Mouse (Mus musculus) kidney, embryonic 16.5 days (tissue): Measurements from ENCODE around the gene Rtkn. TPM values are rescaled to one million over a fixed set of nuclear protein-coding genes. Genes with fewer than 3 reads are reported as not detected.

Source experiments
- ATAC-seq: fragments of 200-750 bp; cut with Nextera tagmentation; 2 replicates; pipeline ENCODE4 v1.8.0; 2017; ENCODE audit warnings: moderate TSS enrichment; ENCODE audit not compliant: low FRiP score, low TSS enrichment
- H3K27ac ChIP-seq: fragments of 300-500 bp; sonication (generic); 2 replicates; pipeline ENCODE4 v1.5.1; 2014; ENCODE audit warnings: low read length
- H3K27me3 ChIP-seq: fragments of 300-500 bp; sonication (generic); 2 replicates; pipeline ENCODE4 v1.6.1; 2014; ENCODE audit warnings: low read length, control low read depth, mixed read lengths; ENCODE audit not compliant: insufficient read depth
- H3K36me3 ChIP-seq: fragments of 300-500 bp; sonication (generic); 2 replicates; pipeline ENCODE4 v1.6.1; 2014; ENCODE audit warnings: low read length, control low read depth, mixed read lengths; ENCODE audit not compliant: insufficient read depth
- H3K4me1 ChIP-seq: fragments of 300-500 bp; sonication (generic); 2 replicates; pipeline ENCODE4 v1.6.1; 2014; ENCODE audit warnings: low read length, control low read depth, mixed read lengths; ENCODE audit not compliant: insufficient read depth
- H3K4me2 ChIP-seq: fragments of 300-500 bp; sonication (generic); replicated peaks from 2 replicates; pipeline ENCODE4 v1.6.1; 2014; ENCODE audit warnings: low read depth, low read length
- H3K4me3 ChIP-seq: fragments of 300-500 bp; sonication (generic); 2 replicates; pipeline ENCODE4 v1.5.1; 2014; ENCODE audit warnings: mild to moderate bottlenecking, low read length
- H3K9ac ChIP-seq: fragments of 300-500 bp; sonication (generic); replicated peaks from 2 replicates; pipeline ENCODE4 v1.6.1; 2014; ENCODE audit warnings: low read length
- H3K9me3 ChIP-seq: fragments of 300-500 bp; sonication (generic); 2 replicates; pipeline ENCODE4 v1.6.1; 2016; ENCODE audit warnings: low read length, control low read depth
- WGBS: fragments of 180-500 bp; shearing (Covaris S2); extraction: QIAGEN DNeasy Blood & Tissue Kit; methylation state at CpG from one replicate; pipeline ENCODE4 v1.1.7; 2014; 5-methylcytosine and 5-hydroxymethylcytosine counted together
- polyA plus RNA-seq: library from polyadenylated mRNA; unstranded; fragments of >200 nt; fragmentation: Nextera tagmentation; extraction: Ambion mirVana; gene quantifications from 2 replicates; pipeline ENCODE4 v1.2.1, GENCODE M21; 2015

The Rtkn gene
- polyA plus RNA-seq, 1 experiment from 2014 or later: 43.9 TPM

DNA sequence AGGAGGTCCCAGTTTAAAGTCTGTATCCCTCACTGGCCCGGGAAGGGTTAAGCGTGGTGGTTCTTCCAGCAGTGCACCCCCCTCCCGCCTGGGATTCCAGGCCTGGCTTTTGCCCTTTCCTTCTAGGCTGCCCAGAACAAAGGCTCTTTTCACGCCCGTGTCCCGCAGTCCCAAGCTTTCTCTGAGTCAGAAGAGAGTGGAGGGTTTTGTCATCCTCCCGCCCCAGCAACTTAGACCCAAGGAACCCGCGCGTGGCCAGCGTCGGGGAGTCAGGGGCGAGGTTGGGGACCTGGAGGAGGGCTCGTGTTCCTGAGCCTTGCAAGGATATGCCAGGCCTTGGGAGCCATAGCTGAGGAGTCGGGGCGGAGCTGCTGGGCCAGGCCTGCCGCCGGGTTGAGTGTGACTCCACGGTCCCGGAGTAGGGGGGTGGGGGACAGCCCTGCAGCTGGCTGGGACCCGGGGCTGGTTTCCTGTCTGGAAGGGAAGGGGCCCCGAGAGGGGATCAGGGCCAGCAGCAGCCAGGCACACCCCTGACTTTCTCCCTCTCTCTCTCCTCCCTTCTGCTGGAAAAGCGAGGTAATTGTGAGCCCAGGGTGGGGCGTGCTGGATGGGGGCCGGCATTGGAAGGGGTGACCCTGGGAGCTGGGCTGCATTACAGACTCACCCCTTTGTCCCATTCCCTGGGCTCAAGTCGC, 1.8 kb downstream of the Rtkn start:
- Histone ChIP-seq H3K36me3 (no peaks in the 10 kb centered on the region), H3K4me2 (peak overlapping the region; percentile 69), H3K4me1 (peaks cover 43% of the 10 kb centered on the region), H3K27me3 (no peaks in the 10 kb centered on the region), H3K27ac (peak overlapping the region; percentile 100), H3K4me3 (peak overlapping the region; percentile 62), H3K9me3 (no peaks in the 10 kb centered on the region), H3K9ac (peak overlapping the region; percentile 97)
- ATAC-seq: peak; percentile 79
- WGBS: under 1% methylated on average over 26 of the region's 26 CpGs

DNA sequence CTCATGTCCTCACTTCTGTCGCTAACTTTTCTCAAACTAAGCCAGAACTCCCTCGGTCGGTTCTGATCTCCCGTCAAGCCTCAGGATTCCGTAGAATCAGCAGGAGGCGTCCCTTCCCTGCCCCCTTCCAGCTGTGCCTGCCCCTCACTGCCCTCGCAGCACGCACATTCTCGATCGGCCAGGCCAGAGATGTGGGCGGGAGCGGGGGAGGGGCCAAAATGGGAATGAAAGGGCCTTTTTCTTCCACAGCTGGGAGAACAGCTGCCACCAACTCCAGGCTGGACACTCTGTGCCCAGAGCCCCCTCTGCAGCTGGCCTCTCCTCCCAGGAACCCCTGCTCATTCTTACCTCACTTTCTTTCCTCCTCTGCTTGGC, 2.3 kb downstream of the Rtkn start:
- 0% methylated on average over 12 of the region's 12 CpGs for WGBS
- H3K9me3 ChIP-seq: no peaks in the 10 kb centered on the region
- peak overlapping the region; percentile 100 for H3K27ac ChIP-seq
- H3K9ac ChIP-seq: peak overlapping the region; percentile 97
- no peaks in the 10 kb centered on the region for H3K27me3 ChIP-seq
- peak; percentile 78 for ATAC-seq
- H3K4me2 ChIP-seq: peak overlapping the region; percentile 69
- peaks cover 48% of the 10 kb centered on the region for H3K4me1 ChIP-seq
- no peaks in the 10 kb centered on the region for H3K36me3 ChIP-seq
- H3K4me3 ChIP-seq: peak overlapping the region; percentile 62

DNA sequence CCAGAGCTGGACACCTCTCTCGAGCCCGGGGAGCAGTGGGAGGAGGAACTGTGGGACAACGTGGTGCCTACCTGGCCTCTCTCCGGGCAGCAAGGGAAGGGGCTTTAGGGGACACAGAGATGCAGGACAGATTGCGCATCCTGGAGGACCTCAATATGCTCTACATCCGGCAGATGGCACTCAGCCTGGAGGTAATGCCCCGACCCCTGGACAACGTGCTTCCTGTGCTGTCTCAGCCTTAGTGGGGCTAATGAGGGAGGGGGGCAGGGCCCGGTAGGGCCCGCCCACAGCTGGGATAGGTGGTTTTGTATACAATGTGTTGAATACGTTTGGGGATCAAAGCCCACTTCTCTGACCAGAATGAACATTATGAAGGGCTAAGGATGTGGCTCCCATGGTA, 2.8 kb downstream of the Rtkn start:
- ATAC-seq: peak; percentile 23
- 0% methylated on average over 11 of the region's 11 CpGs for WGBS
- Histone ChIP-seq H3K4me2 (peak overlapping the region; percentile 69), H3K27ac (peak overlapping the region; percentile 100), H3K36me3 (no peaks in the 10 kb centered on the region), H3K27me3 (no peaks in the 10 kb centered on the region), H3K4me1 (peaks cover 48% of the 10 kb centered on the region), H3K9ac (peak overlapping the region; percentile 97), H3K9me3 (no peaks in the 10 kb centered on the region), H3K4me3 (peak overlapping the region; percentile 62)

DNA sequence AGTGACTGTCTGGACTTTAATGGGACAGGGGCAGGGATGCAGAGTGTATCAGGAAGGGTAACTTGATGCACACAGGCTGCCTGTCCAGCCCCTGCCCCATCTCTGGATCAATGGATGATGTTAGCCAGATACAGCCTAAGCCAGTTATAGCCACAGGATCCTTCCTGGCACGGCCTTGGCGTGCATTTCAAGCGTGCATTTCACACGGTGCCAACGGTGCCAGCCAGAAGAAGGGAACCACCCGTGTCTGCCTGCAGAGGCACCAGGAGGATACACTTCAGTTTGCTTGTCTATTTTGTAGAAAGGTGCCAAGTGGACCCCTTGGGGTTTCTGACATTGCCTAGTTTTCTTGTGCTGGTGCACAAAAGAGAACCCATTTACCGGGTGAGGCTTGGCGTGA, 4.8 kb downstream of the Rtkn start:
- 94% methylated on average over 8 of the region's 8 CpGs for whole genome bisulfite sequencing
- Histone ChIP-seq H3K4me3 (no peak overlapping the region), H3K4me2 (no peak overlapping the region), H3K36me3 (no peaks in the 10 kb centered on the region), H3K4me1 (peaks cover 43% of the 10 kb centered on the region), H3K9me3 (no peaks in the 10 kb centered on the region), H3K9ac (no peak overlapping the region), H3K27me3 (no peaks in the 10 kb centered on the region), H3K27ac (no peak overlapping the region)
- no peak for ATAC-seq

DNA sequence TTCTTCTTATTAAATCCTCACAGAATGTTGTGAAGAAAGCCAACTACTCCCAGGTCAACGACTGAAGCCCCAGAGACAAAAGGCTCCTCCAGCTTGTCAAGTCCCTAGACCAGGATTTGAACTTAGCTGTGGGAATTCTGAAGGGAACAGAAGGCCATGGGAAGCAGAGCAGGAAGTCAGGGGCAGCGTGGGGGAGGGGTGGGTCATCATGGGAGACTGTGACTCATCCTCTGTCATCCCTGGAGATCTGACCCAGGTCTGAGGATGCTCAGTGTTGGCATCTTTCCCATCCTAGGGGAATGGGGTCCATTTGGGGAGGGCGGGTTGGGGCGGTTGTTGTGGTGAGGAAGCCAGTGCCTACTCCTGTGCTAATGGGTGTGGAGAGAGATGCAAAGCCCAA, 6.4 kb downstream of the Rtkn start:
- no peak for ATAC-seq
- no peaks in the 10 kb centered on the region for H3K9me3 ChIP-seq
- H3K9ac ChIP-seq: peak overlapping the region; percentile 73; the same call in 1 of the 2 replicates
- H3K4me2 ChIP-seq: peak overlapping the region; percentile 66
- no peaks in the 10 kb centered on the region for H3K27me3 ChIP-seq
- peaks cover 29% of the 10 kb centered on the region for H3K4me1 ChIP-seq
- no peaks in the 10 kb centered on the region for H3K36me3 ChIP-seq
- H3K4me3 ChIP-seq: peak overlapping the region; percentile 39; the same call in 1 of the 2 replicates
- 38% methylated on average over 4 of the region's 4 CpGs for WGBS
- H3K27ac ChIP-seq: no peak overlapping the region

DNA sequence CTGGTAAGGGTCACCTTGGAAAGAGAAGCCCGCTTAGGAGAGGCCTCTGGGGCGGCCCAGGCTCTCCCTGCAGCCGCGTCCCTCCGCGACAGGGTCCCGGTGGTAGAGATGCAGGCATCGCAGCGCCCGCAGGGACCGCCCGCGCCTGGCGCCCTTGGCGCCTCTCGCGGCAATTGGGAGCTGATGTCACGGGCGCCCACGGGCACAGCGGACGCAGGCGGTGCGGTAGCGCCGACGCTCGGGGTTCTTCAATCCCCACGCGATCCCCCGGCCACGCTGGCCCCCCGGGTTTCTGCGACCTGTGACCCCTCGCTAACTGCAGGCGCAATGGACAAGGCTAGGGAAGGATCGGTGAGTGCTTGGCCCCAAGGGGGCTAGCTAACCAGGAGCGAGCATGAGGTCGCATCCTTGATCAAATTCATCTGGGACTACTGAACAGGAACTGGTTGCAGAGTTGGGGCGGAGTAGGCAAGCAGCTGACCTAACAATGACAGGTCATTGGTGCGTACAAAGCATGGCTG, 7.0 kb downstream of the Rtkn start:
- peak overlapping the region; percentile 73 for H3K9ac ChIP-seq
- H3K27ac ChIP-seq: no peak overlapping the region

DNA sequence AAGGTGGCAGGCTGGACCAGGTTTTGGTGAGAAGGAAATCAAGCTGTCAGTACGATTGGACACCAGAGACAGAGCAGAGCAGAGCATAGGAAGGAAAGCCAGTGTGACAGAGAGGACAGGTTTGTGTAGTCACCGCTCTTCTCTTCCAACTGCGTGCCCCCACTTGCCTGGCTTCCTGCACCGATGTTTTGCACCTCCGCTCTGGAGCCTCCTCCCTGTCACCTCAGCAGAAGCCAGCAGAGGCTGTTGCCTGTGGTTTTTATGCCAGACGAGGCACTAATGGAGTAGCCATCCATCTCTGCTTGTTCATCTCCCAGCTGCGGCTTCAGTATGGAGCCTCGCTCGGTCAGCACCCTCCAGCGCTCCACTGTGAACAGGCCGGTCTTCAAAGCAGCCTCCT, 7.6 kb downstream of the Rtkn start:
- Histone ChIP-seq H3K4me3 (no peak overlapping the region), H3K4me2 (0 out of 2 replicates have a peak overlapping the region, but pooled peaks have one; percentile 66), H3K27me3 (no peaks in the 10 kb centered on the region), H3K27ac (no peak overlapping the region), H3K9me3 (no peaks in the 10 kb centered on the region), H3K9ac (no peak overlapping the region; the same call in 1 of the 2 replicates), H3K4me1 (peaks cover 30% of the 10 kb centered on the region), H3K36me3 (peaks cover 10% of the 10 kb centered on the region)
- ATAC-seq: no peak
- 59% methylated on average over 11 of the region's 11 CpGs for WGBS

More for the DNA sequence above, 7.0 kb downstream of the Rtkn start:
- H3K9me3 ChIP-seq: no peaks in the 10 kb centered on the region
- 5% methylated on average over 41 of the region's 41 CpGs for WGBS
- H3K27me3 ChIP-seq: no peaks in the 10 kb centered on the region
- peaks cover 29% of the 10 kb centered on the region for H3K4me1 ChIP-seq
- ATAC-seq: no peak
- H3K4me3 ChIP-seq: peak overlapping the region; percentile 39
- peaks cover 4% of the 10 kb centered on the region; the same call in 1 of the 2 replicates for H3K36me3 ChIP-seq
- peak overlapping the region; percentile 66 for H3K4me2 ChIP-seq

DNA sequence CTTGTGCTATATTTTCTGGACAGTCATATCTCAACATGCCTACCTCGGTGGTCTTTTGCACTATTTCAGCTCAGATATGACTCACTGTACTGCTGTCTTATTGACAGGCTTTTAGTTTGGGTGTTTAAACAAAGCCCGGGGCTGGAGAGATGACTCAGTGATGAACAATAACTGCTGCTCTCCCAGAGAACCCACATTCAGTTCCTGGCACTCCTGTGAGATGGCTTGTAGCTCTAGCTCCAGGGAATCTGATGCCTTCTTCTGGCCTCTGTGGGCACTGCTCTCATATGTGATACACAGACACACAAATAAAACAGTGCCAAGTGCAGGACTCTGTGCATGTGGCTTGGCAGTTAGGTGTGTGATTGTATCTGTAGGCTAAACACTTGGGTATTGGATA, 9.9 kb downstream of the Rtkn start:
- 71% methylated on average over 2 of the region's 2 CpGs for WGBS
- H3K4me3 ChIP-seq: no peak overlapping the region
- no peak overlapping the region for H3K4me2 ChIP-seq
- H3K4me1 ChIP-seq: peaks cover 17% of the 10 kb centered on the region
- H3K27ac ChIP-seq: no peak overlapping the region
- H3K9ac ChIP-seq: no peak overlapping the region
- no peaks in the 10 kb centered on the region for H3K27me3 ChIP-seq
- no peaks in the 10 kb centered on the region for H3K9me3 ChIP-seq
- no peak for ATAC-seq
- H3K36me3 ChIP-seq: peaks cover 28% of the 10 kb centered on the region

DNA sequence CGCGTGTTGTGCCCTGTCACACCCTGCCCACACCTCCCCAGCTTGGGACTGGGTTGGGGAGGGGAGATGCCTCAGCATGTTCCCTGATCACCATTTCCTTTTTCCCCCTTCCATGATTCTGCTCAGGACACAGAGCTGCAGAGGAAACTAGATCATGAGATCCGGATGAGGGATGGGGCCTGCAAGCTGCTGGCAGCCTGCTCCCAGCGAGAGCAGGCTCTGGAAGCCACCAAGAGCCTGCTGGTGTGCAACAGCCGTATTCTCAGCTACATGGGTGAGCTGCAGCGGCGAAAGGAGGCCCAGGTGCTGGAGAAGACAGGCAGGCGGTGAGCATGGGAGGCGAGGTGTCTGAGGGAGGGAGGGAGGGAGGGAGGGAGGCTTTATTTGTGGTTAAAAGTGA, 10.5 kb downstream of the Rtkn start:
- H3K9ac ChIP-seq: no peak overlapping the region
- peaks cover 17% of the 10 kb centered on the region for H3K4me1 ChIP-seq
- WGBS: 56% methylated on average over 8 of the region's 9 CpGs
- peaks cover 28% of the 10 kb centered on the region for H3K36me3 ChIP-seq
- H3K4me3 ChIP-seq: no peak overlapping the region
- no peak for ATAC-seq
- H3K4me2 ChIP-seq: no peak overlapping the region
- H3K9me3 ChIP-seq: no peaks in the 10 kb centered on the region
- no peaks in the 10 kb centered on the region for H3K27me3 ChIP-seq
- no peak overlapping the region; the same call in 1 of the 2 replicates for H3K27ac ChIP-seq

DNA sequence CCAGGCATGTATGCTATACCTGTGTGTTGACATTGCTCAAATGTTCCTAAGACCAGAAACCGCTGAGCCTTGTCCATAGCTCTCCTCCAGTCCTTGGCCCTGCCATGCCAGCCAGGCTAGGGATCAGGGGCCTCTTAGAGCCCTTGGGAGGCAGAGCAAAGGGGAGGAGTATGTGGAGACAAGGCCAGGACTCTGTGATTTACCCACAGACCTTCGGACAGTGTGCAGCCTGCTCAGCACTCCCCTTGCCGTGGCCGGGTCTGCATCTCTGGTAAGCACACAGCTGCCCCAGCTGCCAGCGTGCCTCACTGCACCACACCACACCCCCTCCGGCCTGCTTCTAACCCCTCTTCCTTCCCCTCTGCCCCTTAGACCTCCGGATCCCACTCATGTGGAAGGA, 12.0 kb downstream of the Rtkn start:
- 44% methylated on average over 7 of the region's 7 CpGs for WGBS
- H3K36me3 ChIP-seq: peaks cover 41% of the 10 kb centered on the region

More for the DNA sequence above, 12.0 kb downstream of the Rtkn start:
- Histone ChIP-seq H3K9ac (no peak overlapping the region; the same call in 1 of the 2 replicates), H3K27ac (no peak overlapping the region), H3K4me2 (no peak overlapping the region), H3K4me1 (peaks cover 9% of the 10 kb centered on the region), H3K9me3 (no peaks in the 10 kb centered on the region), H3K27me3 (no peaks in the 10 kb centered on the region), H3K4me3 (no peak overlapping the region)
- 0 out of 2 replicates have a peak, but pooled peaks have one; percentile 20 for ATAC-seq
